Mouse (Mus musculus) c-Kit-positive CD71-positive TER-119-positive erythroid progenitor cells, embryonic 14.5 days (primary cell): ENCODE data around the gene Gm8232.
"Not testable (repeated sequence)": the region's sequence is repeated elsewhere in the genome, so short reads cannot be mapped to it uniquely, and the experiment has no call there.

Experiments used
- DNase-seq: peaks from one replicate; pipeline ENCODE4 v3.0.0-alpha.2; 2013; ENCODE audit warnings: low spot score

Gene Gm8232

DNA sequence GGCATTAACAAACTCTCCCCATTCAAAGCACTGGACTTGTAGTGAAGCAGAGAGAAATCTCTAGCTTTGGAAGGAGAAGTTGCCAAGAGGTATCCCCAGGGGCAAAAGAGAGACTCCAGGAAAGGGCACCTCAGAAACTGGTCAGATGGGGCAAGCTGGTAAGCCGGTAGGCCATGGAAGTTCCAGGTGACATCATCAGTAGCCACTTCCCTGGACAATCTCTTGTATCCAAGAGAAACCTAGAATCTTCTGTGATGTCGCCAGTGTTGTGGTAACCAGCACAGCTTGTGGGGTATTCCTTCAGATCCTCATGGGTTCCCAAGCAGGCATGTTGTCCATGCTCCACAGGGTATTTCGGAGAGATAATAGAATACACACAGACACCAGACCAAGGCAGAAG is at the start of gene Gm8232:
Gene Gm8232, plus strand, starts transcription at position 301 of the 400 bp plus-strand sequence.
- not testable (repeated sequence) for DNase-seq

DNA sequence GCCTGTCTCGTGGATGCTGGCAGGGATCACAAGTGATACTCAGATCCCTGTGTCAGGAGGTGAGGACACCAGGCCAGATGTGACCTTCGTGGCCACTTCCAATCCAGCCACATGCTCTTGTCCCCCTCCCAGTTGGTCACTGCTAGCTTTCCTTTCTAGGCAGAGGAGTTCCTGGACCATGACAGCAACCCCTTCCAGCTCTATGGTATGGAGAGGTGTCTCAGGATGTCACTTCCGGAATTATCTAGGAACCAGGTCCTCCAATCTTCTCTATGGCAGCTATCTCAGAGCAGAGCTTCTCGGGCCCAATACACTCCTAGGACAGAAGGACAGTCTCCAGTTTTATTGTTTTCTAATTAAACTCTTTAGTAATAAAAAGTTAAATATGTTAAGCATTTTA is 49.2 kb upstream of the Gm8232 start:
- not testable (repeated sequence) for DNase-seq

DNA sequence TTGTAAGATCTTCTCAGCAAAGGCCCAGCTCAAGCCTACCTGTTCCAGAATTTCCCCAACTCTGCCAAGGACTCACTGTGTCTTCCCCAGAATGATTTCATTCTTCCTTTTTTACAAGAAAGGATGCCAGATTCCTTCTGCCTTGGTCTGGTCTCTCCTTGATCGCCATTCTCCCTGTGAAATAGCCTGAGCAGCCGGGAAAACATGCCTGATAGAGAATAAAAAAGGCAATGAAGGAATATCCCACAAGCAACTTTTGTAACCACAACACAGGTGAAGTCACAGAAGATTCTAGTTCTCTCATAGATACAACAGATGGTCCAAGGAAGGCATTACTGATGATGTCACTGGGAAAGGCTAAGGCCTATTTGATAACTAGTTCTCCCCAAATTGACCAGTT is 22.8 kb upstream of the Gm8232 start, which contains the start of gene Gm3371:
Gene Gm3371, minus strand, starts transcription at position 101 of the 400 bp plus-strand sequence.
- DNase-seq: not testable (repeated sequence)
